ENCODE assay signal across 8 mouse cellular contexts in genomic region chr3:51156386-51157290, GRCm38 (mm10).
DNase-seq lines count a peak whose midpoint lies in the region; ATAC-seq and TF ChIP-seq lines count a peak whose summit lies in the region.

No protein-coding gene starts in this region.

- intact Hi-C loops in heart, postnatal 25 days (cut with DNase I): loop anchor here (10.0 kb wide), 1 partner anchor 208 kb away; no protein-coding TSS in a partner anchor

- ATAC-seq in forebrain, embryonic 16.5 days: peak; percentile 81

- peak; percentile 62 for DNase-seq in NIH3T3 (ENCODE audit: low read depth)
- peak; percentile 36 to 41 for DNase-seq in cerebellum, adult 2 months
- DNase-seq in heart, postnatal 25 days (ENCODE audit: low spot score): peak; percentile 60
- peak; percentile 63 to 84 for DNase-seq in layer of hippocampus, adult 18-20 months (ENCODE audit: low spot score in 2 of 2)
- peak; percentile 63 to 72 for DNase-seq in lung, adult 18-20 months
- DNase-seq in retina, embryonic 14.5 days (ENCODE audit: low spot score): peak; percentile 70
- DNase-seq in thymus, postnatal 25 days: no peak

- TF ChIP-seq POLR2A in cerebellum, adult 2 months (IDR thresholded peaks at IDR 0.05; ENCODE audit: borderline replicate concordance, insufficient read depth, low read length): no peak

- TF ChIP-seq CTCF in cerebellum, adult 2 months (IDR thresholded peaks at IDR 0.05; ENCODE audit: borderline replicate concordance, insufficient read depth, low read depth, low read length): peak; percentile 52; the same call in 1 of the 2 replicates

- 32% methylated on average over 20 of the region's 20 CpGs for WGBS in cerebellum, adult 2 months
- 43% methylated on average over 20 of the region's 20 CpGs for WGBS in forebrain, embryonic 16.5 days

- H3K27ac ChIP-seq in cerebellum, adult 2 months (ENCODE audit: insufficient read depth, low read length): no peak overlapping the region
- H3K27ac ChIP-seq in forebrain, embryonic 16.5 days (ENCODE audit: low read length): 0 out of 2 replicates have a peak overlapping the region, but pooled peaks have one; percentile 27

- no peaks in the 10 kb centered on the region for H3K4me1 ChIP-seq in cerebellum, adult 2 months (ENCODE audit: control insufficient read depth, insufficient read depth, low read length)
- peaks cover 11% of the 10 kb centered on the region for H3K4me1 ChIP-seq in forebrain, embryonic 16.5 days (replicated peaks; ENCODE audit: control insufficient read depth, insufficient read depth, low read length)

- H3K9ac ChIP-seq in forebrain, embryonic 16.5 days (replicated peaks; ENCODE audit: low read depth, low read length): 0 out of 2 replicates have a peak overlapping the region, but pooled peaks have one; percentile 5

- H3K4me2 ChIP-seq in forebrain, embryonic 16.5 days (ENCODE audit: low read length): no peak overlapping the region

- no peak overlapping the region for H3K4me3 ChIP-seq in cerebellum, adult 2 months (replicated peaks; ENCODE audit: insufficient read depth, low read depth, low read length)
- no peak overlapping the region for H3K4me3 ChIP-seq in forebrain, embryonic 16.5 days (replicated peaks; ENCODE audit: low read length)

- H3K27me3 ChIP-seq in cerebellum, adult 2 months (ENCODE audit: control insufficient read depth, insufficient read depth, low read length): no peaks in the 10 kb centered on the region
- H3K27me3 ChIP-seq in forebrain, embryonic 16.5 days (replicated peaks; ENCODE audit: control insufficient read depth, insufficient read depth, low read length): no peaks in the 10 kb centered on the region

- H3K9me3 ChIP-seq in forebrain, embryonic 16.5 days (ENCODE audit: control insufficient read depth, low read length): no peaks in the 10 kb centered on the region

- H3K36me3 ChIP-seq in forebrain, embryonic 16.5 days (ENCODE audit: control insufficient read depth, insufficient read depth): no peaks in the 10 kb centered on the region
